Mouse (Mus musculus) limb, embryonic 14.5 days (tissue): ENCODE data around the gene Pdzph1. TPM values are rescaled to one million over a fixed set of nuclear protein-coding genes. Genes with fewer than 3 reads are reported as not detected.

Experiments used
- ATAC-seq: fragments of 200-750 bp; cut with Nextera tagmentation; 2 replicates; pipeline ENCODE4 v1.8.0; 2017; ENCODE audit warnings: low read depth, moderate number of reproducible peaks, moderate TSS enrichment; ENCODE audit not compliant: low FRiP score
- DNase-seq: peaks from one replicate; pipeline ENCODE4 v3.0.0-alpha.2; 2015; ENCODE audit warnings: low spot score
- H3K27ac ChIP-seq: fragments of 300-500 bp; sonication (generic); replicated peaks from 2 replicates; pipeline ENCODE4 v1.5.1; 2014; ENCODE audit warnings: low read depth, mild to moderate bottlenecking, low read length, moderate library complexity, mixed read lengths
- H3K27me3 ChIP-seq: fragments of 300-500 bp; sonication (generic); 2 replicates; pipeline ENCODE4 v1.6.1; 2014; ENCODE audit warnings: low read length, mixed read lengths; ENCODE audit not compliant: control insufficient read depth, insufficient read depth
- H3K36me3 ChIP-seq: fragments of 300-500 bp; sonication (generic); 2 replicates; pipeline ENCODE4 v1.6.1; 2014; ENCODE audit warnings: mild to moderate bottlenecking, low read length, moderate library complexity, mixed read lengths; ENCODE audit not compliant: control insufficient read depth, insufficient read depth
- H3K4me1 ChIP-seq: fragments of 300-500 bp; sonication (generic); 2 replicates; pipeline ENCODE4 v1.6.1; 2014; ENCODE audit warnings: antibody characterized with exemption, low read length, mixed read lengths; ENCODE audit not compliant: control insufficient read depth, insufficient read depth
- H3K4me2 ChIP-seq: fragments of 300-500 bp; sonication (generic); replicated peaks from 2 replicates; pipeline ENCODE4 v1.6.1; 2014; ENCODE audit warnings: low read depth, mild to moderate bottlenecking, low read length, moderate library complexity; ENCODE audit not compliant: severe bottlenecking
- H3K4me3 ChIP-seq: fragments of 300-500 bp; sonication (generic); replicated peaks from 2 replicates; pipeline ENCODE4 v1.5.1; 2014; ENCODE audit warnings: low read length
- H3K9ac ChIP-seq: fragments of 300-500 bp; sonication (generic); 2 replicates; pipeline ENCODE4 v1.6.1; 2014; ENCODE audit warnings: mild to moderate bottlenecking, low read depth, low read length, moderate library complexity; ENCODE audit not compliant: severe bottlenecking
- H3K9me3 ChIP-seq: fragments of 300-500 bp; sonication (generic); 2 replicates; pipeline ENCODE4 v1.6.1; 2016; ENCODE audit warnings: low read length; ENCODE audit not compliant: control insufficient read depth
- POLR2A ChIP-seq: fragments of 200-500 bp; IDR thresholded peaks from 2 replicates; pipeline ENCODE4 v1.8.0; 2012; ENCODE audit warnings: inconsistent platforms, mild to moderate bottlenecking, moderate library complexity, borderline replicate concordance; ENCODE audit not compliant: insufficient read depth, insufficient read length; ENCODE audit errors: extremely low read depth
- WGBS: fragments of 180-500 bp; shearing (Covaris S2); extraction: QIAGEN DNeasy Blood & Tissue Kit; methylation state at CpG from one replicate; pipeline ENCODE4 v1.1.7; 2014; 5-methylcytosine and 5-hydroxymethylcytosine counted together
- polyA plus RNA-seq, 2 experiments: library from polyadenylated mRNA; depleted of rRNA in 1 of 2; stranded (reverse) in 1 of 2; unstranded in 1 of 2; fragments of >200 nt; fragmentation: Nextera tagmentation in 1 of 2; extraction: Ambion mirVana in 1 of 2; gene quantifications; 2 replicates each; pipeline versions ENCODE4 v1.2.1 to v1.2.3; 2012 to 2014

Pdzph1 gene
- polyA plus RNA-seq, 2 experiments = 0.29 TPM; not detected in 1

DNA sequence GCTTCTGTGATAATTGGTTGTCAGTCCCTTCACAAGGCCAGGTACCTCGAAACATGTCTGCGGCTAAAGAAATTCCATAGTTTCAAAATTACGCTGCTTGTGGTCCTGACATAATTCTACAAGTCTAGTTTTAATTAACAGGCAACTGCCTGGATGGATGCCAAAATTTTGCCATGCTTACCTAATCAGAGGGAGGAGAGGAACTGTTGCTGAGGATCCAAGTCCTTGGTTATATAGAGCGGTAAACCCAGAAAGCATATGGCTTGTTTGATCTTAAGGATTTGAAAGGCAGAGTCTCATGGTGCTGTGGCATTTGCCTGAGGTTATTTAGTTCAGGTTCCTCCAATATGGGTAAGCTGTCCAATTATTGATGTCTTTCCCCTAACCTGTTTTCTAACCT, 27.5 kb upstream of the Pdzph1 start:
- Histone ChIP-seq H3K9ac (no peak overlapping the region), H3K27ac (no peak overlapping the region), H3K36me3 (no peaks in the 10 kb centered on the region), H3K4me2 (no peak overlapping the region), H3K4me3 (no peak overlapping the region), H3K27me3 (no peaks in the 10 kb centered on the region), H3K9me3 (no peaks in the 10 kb centered on the region), H3K4me1 (no peaks in the 10 kb centered on the region)
- DNase-seq (peak; percentile 45), ATAC-seq (no peak)
- 49% methylated on average over 4 of the region's 4 CpGs for WGBS
- TF ChIP-seq POLR2A = no peak

DNA sequence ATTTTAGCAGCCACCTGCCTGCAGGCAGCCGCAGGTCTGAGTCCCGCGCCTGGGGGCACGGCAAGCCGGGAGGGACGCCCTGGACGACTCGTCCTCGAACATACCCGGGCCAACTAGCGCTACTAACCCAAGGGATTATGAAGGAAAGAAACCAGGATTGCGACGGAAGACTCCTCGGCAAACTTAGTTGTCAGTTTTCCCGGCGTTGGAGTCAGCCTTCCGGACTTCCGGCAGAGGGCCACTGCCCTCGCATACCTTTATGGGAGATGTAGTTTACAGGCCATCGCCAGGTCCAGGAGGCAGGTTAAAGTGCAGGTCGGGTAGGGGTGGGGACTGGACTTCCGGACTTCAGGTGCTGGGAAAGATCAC, 21.9 kb upstream of the Pdzph1 start, which contains the start of gene Nudt12:
Gene Nudt12 (minus strand): TSS at position 282 of the 369 bp plus-strand sequence.
- TF ChIP-seq POLR2A = no peak
- peak within 1 kb of the TSS; percentile 73 for H3K4me3 ChIP-seq
- no peaks in the 10 kb centered on the region for H3K27me3 ChIP-seq
- DNase-seq = peak; percentile 25
- peak within 1 kb of the TSS; percentile 57 for H3K4me2 ChIP-seq
- H3K9ac ChIP-seq = peak within 1 kb of the TSS; percentile 78
- no peaks in the 10 kb centered on the region for H3K36me3 ChIP-seq
- H3K27ac ChIP-seq = peak within 1 kb of the TSS; percentile 33
- 0 out of 2 replicates have a peak, but pooled peaks cover 7% of the 10 kb centered on the region for H3K4me1 ChIP-seq
- peak; percentile 84 for ATAC-seq
- no peaks in the 10 kb centered on the region for H3K9me3 ChIP-seq
- WGBS = 0% methylated on average over 22 of the region's 22 CpGs

DNA sequence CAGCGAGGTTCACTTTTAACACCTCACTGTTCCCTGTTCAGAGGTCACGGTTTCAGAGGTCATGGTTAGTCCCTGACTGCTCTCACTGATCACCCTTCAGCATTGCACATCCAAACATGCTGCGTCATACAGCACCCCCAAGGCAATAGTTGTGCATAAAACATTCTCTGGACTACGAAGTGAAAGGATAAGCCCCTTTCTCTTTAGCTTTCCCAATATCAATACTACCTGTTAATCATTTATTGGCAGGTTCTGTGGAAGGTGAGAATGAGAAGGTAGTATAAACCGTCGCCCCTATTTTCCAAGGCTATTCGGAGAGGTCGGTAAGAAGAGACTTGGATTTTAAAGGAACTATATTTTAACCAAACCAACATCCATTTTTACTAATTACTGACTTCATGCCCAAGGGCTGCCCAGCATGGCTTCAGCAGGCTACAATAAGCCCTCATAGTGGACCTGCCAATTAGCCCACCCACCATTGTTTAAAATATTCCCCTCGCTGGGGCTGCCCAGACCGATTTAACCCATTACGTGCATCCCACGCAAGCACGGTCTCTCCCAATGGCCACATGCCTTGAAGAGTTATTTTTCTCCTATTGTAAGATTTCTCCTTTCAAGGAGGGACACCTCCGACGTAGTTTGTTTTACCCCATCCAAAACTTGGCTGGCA, 21.4 kb upstream of the Pdzph1 start:
- Histone ChIP-seq H3K4me3 (peak overlapping the region; percentile 73), H3K9me3 (no peaks in the 10 kb centered on the region), H3K4me2 (peak overlapping the region; percentile 57), H3K27ac (peak overlapping the region; percentile 33), H3K36me3 (no peaks in the 10 kb centered on the region), H3K27me3 (no peaks in the 10 kb centered on the region), H3K9ac (peak overlapping the region; percentile 78), H3K4me1 (0 out of 2 replicates have a peak, but pooled peaks cover 7% of the 10 kb centered on the region)
- DNase-seq (peak; percentile 4), ATAC-seq (peak; percentile 45)
- TF ChIP-seq POLR2A = no peak
- WGBS = 8% methylated on average over 15 of the region's 15 CpGs

DNA sequence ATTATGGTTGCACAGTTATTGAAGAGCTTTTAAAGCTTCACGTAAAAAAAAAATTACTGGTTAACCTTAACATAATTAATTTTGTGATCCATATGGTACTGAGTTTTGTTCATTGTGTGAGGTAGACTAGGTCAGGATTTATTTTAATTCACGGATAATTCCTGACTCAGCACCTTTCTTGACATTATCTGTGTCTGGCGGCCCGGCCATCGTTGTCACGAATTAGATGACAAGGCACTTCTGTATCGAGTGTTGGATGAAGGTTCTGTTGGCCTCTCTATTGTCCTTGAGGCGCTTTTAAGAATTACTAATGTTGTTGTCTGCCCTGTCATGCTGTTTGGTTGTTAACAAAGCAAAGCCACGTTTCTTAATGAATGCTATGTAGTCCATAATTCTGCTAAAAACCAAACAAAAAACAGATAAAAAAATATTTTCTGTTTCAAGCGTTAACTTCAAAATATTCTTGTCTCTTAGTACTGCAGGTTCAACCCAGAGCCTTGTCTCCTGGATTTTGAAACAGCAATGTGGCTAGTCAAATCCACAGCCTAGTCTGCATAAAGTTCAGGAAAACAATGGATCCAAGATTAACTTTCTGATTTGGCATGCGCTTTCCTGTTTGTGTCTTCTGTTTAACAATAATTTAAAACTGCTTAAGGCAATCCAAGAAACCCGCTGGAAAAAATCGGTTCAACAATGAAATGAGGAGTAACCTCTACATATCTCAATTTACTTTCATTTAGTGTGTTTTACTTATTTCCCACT, 20.6 kb upstream of the Pdzph1 start:
- H3K4me3 ChIP-seq = no peak overlapping the region
- WGBS = 75% methylated on average over 13 of the region's 13 CpGs
- no peak for ATAC-seq

DNA sequence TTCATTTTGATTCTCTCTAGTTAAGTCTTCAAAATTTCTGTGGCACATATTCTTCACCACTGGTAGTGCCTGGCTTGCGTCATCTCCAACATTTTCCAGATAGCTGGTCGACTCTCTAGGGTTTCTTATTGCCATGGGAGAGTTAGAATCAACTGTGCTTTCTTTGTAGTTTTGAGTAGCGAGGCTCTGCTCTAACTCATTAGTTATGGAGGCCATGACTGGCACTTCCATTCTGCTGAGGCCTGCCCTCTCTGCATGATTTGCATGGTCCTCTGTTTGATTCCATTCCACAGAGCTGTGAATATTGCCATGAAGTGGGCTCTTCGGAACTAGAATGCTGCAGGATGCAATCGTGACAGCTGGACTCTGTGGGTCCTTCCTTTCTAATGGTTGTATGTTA, 17.9 kb downstream of the Pdzph1 start:
- Histone ChIP-seq H3K27me3 (no peaks in the 10 kb centered on the region), H3K9me3 (no peaks in the 10 kb centered on the region), H3K4me3 (no peak overlapping the region), H3K9ac (no peak overlapping the region), H3K27ac (no peak overlapping the region), H3K36me3 (no peaks in the 10 kb centered on the region), H3K4me2 (no peak overlapping the region), H3K4me1 (no peaks in the 10 kb centered on the region)
- DNase-seq = no peak
- TF ChIP-seq POLR2A = no peak
- WGBS = 68% methylated on average over 5 of the region's 5 CpGs
- no peak for ATAC-seq

More for the DNA sequence above, 20.6 kb upstream of the Pdzph1 start:
- Histone ChIP-seq H3K27ac (no peak overlapping the region), H3K36me3 (no peaks in the 10 kb centered on the region), H3K9me3 (no peaks in the 10 kb centered on the region), H3K9ac (no peak overlapping the region), H3K27me3 (no peaks in the 10 kb centered on the region), H3K4me1 (0 out of 2 replicates have a peak, but pooled peaks cover 7% of the 10 kb centered on the region), H3K4me2 (no peak overlapping the region)
- no peak for TF ChIP-seq POLR2A
- DNase-seq = no peak
